Mouse (Mus musculus) layer of hippocampus, postnatal 14 days (tissue): Measurements from ENCODE around the gene Snx19. TPM values are rescaled to one million over a fixed set of nuclear protein-coding genes. Genes with fewer than 3 reads are reported as not detected.

ENCODE experiments used
- DNase-seq, 2 experiments: peaks; one replicate each; pipeline ENCODE4 v3.0.0; 2021 to 2022; ENCODE audit warnings: low spot score in 2 of 2, mixed read lengths in 1 of 2
- long read RNA-seq, 2 experiments: library from polyadenylated mRNA; stranded (forward); transcript quantifications; one replicate each; pipeline ENCODE4 v2.0.0; 2021
- total RNA-seq, 2 experiments: library from RNA; stranded (reverse); gene quantifications; 2 replicates each; pipeline ENCODE4 v1.2.3; 2021

Snx19 gene
- total RNA-seq: 10 to 100 TPM; 42.2 to 42.6 TPM
- long read RNA-seq, experiment 1, full-length matches to known transcripts: 9 of 21 reads
- long read RNA-seq, experiment 1, partial matches to known transcripts: 1 of 21 reads
- long read RNA-seq, experiment 1, other reads (novel, unspliced or antisense): 11 of 21 reads
- long read RNA-seq, experiment 2, full-length matches to known transcripts: 9 of 24 reads
- long read RNA-seq, experiment 2, partial matches to known transcripts: 2 of 24 reads
- long read RNA-seq, experiment 2, other reads (novel, unspliced or antisense): 13 of 24 reads

DNA sequence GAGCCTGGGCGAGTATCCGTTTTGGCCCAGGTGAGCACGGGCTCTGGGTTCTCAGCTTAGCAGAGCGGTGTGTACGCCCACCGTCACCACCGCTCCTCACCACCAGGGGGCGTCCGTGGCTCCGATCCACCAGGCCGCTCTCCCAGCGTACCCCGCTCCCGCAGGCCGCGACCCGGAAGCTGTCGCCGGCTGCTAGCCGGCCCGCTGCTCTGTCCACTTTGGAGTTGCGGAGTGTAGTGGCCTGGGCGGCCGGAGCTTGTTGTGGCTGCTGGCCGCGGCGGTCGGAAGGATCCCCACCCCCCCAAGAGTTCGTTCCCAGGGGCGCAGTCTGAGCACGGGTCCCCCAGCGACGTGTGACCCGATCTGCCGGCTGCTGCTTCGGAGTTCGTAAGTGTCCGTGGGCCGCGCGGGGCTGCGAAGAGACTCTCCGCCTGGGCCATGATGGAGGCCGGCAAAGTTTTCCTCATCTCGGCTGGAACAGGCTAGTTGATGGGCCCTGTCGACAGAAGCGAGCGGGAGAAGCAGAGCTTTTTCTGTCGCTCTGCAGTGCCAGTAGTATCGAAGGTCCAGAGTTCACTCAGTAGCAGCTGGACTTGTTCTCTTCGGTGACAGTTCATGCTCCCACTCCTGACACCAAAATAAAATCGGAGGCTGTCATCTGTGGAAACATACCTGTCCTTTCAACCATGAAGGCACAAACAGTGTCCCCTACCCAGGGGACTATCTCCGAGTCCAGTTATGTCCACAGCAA lies at the start of gene Snx19:
TSS of gene Snx19 (plus strand) at position 227 of the 751 bp plus-strand sequence.
- peak; percentile 86 to 90 for DNase-seq

GRCm38 (mm10) chr9:30400771-30401170 lies 26.1 kb upstream of the Snx19 start:
- DNase-seq: no peak

DNA sequence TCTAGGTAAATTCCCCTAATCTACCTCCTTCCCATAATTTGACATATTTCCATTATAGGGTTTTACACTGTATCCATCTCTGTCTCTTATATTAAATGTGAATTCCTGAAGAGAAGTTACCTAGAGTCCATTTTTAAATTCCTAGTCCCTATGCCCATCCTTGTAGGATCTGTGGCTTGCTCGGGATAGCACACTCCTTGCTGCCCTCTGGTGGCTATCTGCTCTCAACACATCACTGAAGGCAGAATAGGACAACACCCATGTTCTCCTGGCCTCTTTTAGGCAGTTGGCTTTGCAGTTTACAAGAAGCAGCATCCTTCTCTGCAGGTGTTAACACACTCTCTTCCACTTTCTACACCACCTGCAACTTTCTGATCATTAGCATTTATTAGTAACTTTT lies 4.0 kb upstream of the Snx19 start:
- peak in 1 of 2 experiments; percentile 64 for DNase-seq

DNA sequence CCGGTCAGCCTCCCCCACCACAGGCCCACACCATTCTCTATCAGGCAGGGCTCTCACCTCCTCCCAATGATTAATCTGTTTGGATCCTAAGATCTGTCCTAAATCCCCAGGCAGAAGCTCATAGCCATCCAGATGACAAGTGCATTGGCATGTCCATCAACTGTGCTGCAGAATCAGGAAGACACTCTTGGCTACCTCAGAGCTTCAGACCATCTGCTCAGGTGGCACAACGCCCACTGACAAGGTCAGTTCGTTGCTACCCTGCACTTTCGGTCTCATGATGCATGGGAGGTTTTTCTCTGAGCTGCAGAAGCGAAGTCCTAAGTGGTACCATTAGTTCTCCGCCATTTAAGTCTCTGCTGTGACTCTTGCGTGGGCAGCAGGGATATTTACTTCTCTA lies 1.7 kb upstream of the Snx19 start:
- no peak for DNase-seq

DNA sequence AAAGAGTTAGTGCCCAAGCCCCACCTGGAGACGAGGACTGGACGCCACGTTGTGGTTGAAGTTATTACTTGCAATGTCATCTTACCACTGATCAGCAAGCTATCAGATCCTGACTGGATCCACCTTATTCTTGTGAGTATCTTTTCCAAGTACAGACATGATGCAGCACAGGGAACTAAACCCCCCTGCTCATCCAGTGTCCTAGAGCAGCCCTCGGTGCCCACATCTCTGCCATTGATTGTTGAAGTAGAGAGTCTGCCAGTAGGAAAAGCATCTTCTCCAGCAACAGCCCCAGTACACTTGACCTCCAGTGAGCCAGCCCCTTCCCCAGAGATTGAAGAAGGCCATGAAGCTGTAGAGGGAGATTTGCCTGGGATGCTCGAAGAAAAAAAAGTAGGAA lies 1.3 kb downstream of the Snx19 start:
- DNase-seq: no peak

- DNase-seq: no peak
Observed at GRCm38 (mm10) chr9:30430447-30430846, 3.5 kb downstream of the Snx19 start.

GRCm38 (mm10) chr9:30431909-30432308 lies 5.0 kb downstream of the Snx19 start:
- no peak for DNase-seq

DNA sequence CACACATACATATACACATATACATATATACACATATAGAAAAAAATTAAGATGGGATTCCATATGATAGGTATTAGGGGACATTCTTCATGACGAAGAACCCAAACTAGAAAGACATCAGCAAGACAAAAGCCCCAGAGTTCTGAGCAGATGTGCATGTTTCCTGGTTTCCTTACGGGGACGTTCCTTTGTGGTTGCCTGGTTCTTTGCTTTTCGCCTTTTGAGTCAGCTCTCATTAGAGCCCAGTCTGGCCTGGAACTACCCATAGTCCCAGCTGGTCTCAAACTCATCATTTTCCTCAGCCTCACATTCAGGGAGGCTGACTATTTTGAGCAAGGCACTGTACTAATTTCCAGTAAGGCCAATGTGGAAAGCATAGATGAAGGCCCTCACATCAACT lies 7.0 kb downstream of the Snx19 start:
- no peak for DNase-seq

DNA sequence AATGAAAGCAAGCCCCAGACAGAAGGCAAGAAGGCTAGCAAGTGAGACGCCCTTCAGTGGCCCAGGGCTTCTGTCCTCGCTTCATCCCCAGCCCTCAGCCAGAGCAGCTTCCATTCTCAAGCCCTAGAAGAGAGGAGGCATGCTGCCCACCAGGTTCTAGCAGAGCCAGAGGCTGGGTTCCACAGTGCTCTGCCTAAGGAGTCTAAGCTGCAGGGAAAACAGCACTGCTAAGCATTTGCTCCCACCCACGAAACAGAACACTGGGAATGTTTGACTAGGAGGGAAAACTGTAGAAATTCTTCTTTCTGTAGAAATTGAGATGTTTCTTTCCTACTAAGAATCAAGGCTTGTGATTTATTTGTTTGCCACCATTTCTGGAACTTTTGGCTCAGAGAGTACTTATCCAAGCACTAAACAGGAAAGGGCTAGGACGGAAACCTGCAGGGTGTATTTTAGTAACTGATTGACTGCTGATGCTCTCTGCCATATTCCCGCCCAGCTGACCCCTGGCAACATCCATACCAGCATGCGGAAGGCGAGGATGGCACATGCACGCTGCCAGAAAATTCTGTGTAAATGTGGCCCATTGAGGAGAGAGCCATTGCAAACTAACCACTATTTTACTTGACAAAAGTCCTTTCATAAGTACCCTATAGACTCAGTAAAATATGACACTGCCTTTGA lies 9.1 kb downstream of the Snx19 start:
- peak in 1 of 2 experiments; percentile 45 for DNase-seq

DNA sequence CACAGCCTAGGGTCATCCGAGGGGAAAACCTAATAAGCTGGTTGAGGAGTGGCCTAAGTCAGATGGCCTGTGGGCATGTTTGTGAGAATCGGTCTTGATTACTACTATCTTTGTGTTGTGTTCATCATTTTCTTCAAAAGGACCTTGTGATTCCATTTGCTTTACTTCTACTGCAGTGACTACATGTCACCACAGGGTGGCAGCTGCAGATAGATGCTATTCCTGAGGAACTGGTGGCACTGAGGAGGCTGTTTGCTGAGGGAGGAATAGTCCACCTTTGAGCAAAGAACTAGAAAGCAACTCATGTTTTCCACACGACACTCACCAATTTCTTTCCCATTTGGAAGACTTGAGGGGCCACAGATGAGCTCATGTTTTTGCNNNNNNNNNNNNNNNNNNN lies 11.6 kb downstream of the Snx19 start:
- peak; percentile 21 to 42 for DNase-seq

- no peak for DNase-seq
Observed at GRCm38 (mm10) chr9:30441761-30442160, 14.9 kb downstream of the Snx19 start.

DNA sequence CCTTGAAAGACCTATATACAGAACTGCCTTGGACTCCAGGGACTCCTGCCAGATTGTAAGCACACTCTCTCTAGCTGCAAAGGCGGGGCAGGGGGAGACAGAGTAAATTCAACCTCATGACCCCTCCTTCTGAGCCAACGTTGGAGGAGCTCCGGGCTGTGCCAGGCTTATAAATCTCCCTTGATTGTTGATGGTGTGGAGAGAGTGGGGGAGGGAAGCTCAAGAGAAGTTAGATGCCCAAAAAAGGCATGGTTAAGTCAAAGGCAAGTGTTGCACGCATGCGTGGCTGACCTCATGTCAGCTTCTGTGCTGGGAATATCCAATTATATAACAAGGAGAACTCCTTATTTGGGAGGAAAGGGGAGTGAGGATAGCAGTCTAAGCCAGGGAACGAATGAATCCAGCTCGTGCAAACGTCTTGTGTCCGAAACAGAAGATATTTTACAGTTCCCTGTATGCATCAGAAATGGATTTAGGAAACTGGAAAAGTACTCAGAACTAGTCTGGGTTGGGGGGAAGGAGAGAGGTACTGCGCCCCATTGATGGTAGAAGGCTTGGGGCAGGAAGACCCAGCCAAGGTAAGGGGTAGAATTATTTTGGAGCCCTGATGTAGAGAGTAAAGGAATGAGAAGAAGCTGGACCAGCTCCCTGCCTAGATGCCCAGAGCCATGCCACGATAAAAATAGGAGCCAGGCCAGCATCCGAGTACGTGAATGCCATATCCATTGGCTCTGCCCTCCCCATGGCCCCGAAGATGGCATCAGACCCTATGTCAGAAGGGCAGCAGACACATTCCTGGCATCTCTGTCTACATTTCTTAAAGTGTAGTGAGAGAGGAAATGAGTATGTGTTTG lies 18.6 kb downstream of the Snx19 start:
- no peak for DNase-seq

- no peak for DNase-seq
Observed at GRCm38 (mm10) chr9:30446126-30446525, 19.2 kb downstream of the Snx19 start.

DNA sequence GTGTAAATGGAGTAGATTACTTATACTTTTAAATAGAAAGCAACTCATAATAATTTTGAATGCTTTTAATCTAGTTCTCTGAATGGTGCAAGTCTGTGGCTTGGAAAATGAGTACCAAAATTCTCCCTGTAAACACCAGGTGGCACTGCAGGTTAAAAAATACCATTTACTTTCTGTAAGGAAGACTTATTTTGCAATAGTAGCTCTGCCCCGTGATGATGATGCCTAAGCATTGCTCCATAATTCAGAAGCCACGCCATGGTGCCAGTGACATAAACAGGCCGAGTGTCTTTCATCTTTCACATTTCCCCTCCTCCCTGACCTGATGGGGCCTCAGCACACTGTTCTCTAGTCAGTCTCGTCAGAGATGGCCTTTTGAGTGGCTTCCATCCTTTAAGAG lies 21.6 kb downstream of the Snx19 start:
- DNase-seq: peak in 1 of 2 experiments; percentile 60

DNA sequence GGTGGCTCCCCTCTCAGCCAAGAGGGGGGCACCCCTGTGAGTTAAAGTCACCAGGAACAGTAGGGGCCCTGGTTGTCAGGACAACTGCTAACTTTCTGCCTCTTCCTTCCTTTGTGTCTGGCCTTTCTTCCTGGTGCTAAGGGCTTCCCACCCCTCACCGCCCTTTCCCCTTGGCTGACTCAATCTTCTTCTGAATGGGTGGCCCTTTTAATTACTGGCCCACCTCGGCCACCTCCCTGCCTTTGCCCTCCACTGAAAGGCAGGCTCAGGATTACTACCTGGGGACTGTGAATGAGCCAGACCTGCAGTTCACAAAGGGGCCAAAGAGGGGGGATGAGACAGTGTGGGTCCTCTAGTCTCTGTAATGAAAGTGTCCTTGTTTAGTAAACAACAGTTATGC lies 23.0 kb downstream of the Snx19 start:
- no peak for DNase-seq

- DNase-seq: no peak
Observed at GRCm38 (mm10) chr9:30450834-30451233, 23.9 kb downstream of the Snx19 start.

GRCm38 (mm10) chr9:30454527-30454926 lies 27.6 kb downstream of the Snx19 start:
- no peak for DNase-seq

DNA sequence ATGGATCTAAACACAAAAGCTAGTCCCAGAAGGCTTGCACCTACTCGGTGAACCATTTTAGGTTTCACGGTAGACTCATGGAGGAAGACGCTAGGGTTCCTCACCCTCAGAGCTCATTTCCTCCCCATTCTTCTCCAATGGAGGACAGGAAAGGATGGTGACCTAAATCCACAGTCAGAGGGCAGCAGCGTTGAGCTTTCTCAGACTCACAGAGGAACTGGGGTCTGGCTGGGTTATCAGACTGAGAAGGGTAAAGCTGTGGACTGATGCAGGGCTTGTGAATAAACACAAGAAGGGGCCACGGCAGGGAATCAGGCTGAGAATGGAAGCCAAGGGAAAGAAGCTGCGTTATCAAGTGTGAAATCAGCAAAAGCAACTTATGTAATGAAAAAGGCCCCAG lies 29.3 kb downstream of the Snx19 start:
- no peak for DNase-seq

- no peak for DNase-seq
Observed at GRCm38 (mm10) chr9:30460501-30460900, 33.6 kb downstream of the Snx19 start.

DNA sequence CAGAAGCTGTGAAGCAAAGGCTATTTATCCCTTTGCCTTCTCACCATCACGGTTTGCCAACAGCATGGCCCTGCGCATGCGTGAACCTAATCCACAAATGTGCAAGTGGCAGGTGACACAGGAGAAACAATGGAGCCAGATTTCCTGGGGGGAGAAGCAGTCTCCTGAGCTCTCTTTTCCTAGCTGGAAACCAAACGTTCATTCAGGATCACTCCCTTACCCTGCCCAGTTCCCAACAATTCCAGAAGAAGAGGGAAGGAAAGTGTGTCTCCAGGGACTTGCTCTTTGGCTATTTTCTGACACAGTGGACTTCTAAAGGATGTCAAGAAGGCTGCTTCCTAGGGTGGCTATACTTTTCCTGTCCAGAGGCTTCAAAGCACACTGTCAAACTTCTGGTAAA lies 37.8 kb downstream of the Snx19 start:
- no peak for DNase-seq

DNA sequence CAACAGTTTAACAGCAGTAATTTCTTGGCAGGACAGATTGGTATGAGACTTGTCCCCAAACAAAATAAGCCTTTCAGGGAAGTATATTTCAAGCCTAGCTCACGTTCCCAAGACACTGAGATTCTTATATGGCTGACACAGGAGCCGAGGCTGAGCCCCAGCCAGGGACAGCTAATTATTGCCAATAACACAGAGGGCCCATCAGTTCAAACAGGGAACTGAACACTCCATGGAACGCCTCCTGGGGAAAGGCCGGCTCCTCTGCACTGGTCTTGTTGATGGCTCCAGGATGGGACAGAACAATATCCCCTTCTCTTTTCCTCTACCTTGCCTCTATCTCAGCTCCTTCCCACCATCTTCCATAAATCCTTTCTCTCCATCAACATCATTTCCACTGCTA lies 53.1 kb downstream of the Snx19 start:
- DNase-seq: no peak
